Mouse (Mus musculus): Measurements from ENCODE around the gene Gm21738. TPM values are rescaled to one million over a fixed set of nuclear protein-coding genes. Genes with fewer than 3 reads are reported as not detected.
"Not testable (repeated sequence)": the region's sequence is repeated elsewhere in the genome, so short reads cannot be mapped to it uniquely, and the experiment has no call there.

The Gm21738 gene
- polyA plus RNA-seq (2014; fragmentation: Nextera tagmentation; extraction: Ambion mirVana), result not detected in 2 replicates

DNA sequence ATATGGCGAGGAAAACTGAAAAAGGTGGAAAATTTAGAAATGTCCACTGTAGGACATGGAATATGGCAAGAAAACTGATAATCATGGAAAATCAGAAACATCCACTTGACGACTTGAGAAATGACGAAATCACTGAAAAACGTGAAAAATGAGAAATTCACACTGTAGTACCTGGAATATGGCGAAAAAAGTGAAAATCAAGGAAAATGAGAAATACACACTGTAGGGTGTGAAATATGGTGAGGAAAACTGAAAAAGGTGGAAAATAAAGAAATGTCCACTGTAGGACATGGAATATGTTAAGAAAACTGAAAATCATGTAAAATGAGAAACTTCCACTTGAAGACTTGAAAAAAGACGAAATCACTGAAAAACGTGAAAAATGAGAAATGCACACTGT is at the start of gene Gm21738:
TSS of gene Gm21738 (minus strand) at position 101 of the 400 bp plus-strand sequence.
- not testable (repeated sequence) for H3K9me3 ChIP-seq (ENCODE audit: control insufficient read depth, low read length); H3K4me1 ChIP-seq (ENCODE audit: control insufficient read depth, insufficient read depth, low read length); DNase-seq (ENCODE audit: low spot score); H3K9ac ChIP-seq (ENCODE audit: low read length); ATAC-seq (ENCODE audit: insufficient number of reproducible peaks, low FRiP score, low TSS enrichment, low read depth); H3K4me3 ChIP-seq (ENCODE audit: low read depth, low read length); H3K36me3 ChIP-seq (ENCODE audit: control insufficient read depth, insufficient read depth, low read length); H3K27me3 ChIP-seq (ENCODE audit: control insufficient read depth, insufficient read depth, low read length); H3K4me2 ChIP-seq (ENCODE audit: low read depth, severe bottlenecking); H3K27ac ChIP-seq (replicated peaks; ENCODE audit: low read depth, low read length)
- 77% methylated on average over 7 of the region's 7 CpGs for WGBS

DNA sequence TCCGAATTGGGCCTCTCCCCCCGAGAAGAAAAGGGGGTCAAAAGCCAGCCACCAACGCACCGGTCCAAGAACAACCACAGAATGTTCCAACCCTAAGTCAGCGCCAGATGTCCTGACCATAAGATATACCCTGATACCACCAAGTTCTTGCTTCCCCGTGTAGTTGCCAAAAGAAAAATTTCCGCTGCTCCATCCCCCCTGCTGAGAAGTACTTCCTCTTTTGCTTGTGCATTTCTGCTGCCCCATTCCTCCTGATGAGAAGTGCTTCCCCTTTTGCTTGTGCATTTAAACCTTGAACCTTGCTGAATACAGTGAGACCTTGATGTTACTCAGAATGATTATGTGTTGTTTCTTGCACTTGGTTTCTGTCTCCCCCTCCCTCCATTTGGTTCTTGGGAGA is 35.0 kb downstream of the Gm21738 start:
- H3K27ac ChIP-seq (replicated peaks; ENCODE audit: low read depth, low read length); H3K4me1 ChIP-seq (ENCODE audit: control insufficient read depth, insufficient read depth, low read length); DNase-seq (ENCODE audit: low spot score); H3K36me3 ChIP-seq (ENCODE audit: control insufficient read depth, insufficient read depth, low read length); H3K27me3 ChIP-seq (ENCODE audit: control insufficient read depth, insufficient read depth, low read length); H3K9me3 ChIP-seq (ENCODE audit: control insufficient read depth, low read length); ATAC-seq (ENCODE audit: insufficient number of reproducible peaks, low FRiP score, low TSS enrichment, low read depth); H3K4me3 ChIP-seq (ENCODE audit: low read depth, low read length); H3K9ac ChIP-seq (ENCODE audit: low read length); H3K4me2 ChIP-seq (ENCODE audit: low read depth, severe bottlenecking): not testable (repeated sequence)
- 86% methylated on average over 7 of the region's 7 CpGs for WGBS

Other genes with a start within 250 kb of the Gm21738 start
- 0.13 and 0.20 TPM in 2 replicates for gene Gm2244, start 131.0 kb upstream of the Gm21738 start, polyA plus RNA-seq (2014; fragmentation: Nextera tagmentation; extraction: Ambion mirVana)
- gene Gm2237, start 166.2 kb upstream of the Gm21738 start, polyA plus RNA-seq (2014; fragmentation: Nextera tagmentation; extraction: Ambion mirVana), result 2.7 and 3.7 TPM in 2 replicates
- gene Gm5458, start 183.7 kb upstream of the Gm21738 start, polyA plus RNA-seq (2014; fragmentation: Nextera tagmentation; extraction: Ambion mirVana), result not detected in 2 replicates

Data from limb, embryonic 11.5 days (tissue).